8 mouse cellular contexts compared by ENCODE assay signal in the genomic region with DNA sequence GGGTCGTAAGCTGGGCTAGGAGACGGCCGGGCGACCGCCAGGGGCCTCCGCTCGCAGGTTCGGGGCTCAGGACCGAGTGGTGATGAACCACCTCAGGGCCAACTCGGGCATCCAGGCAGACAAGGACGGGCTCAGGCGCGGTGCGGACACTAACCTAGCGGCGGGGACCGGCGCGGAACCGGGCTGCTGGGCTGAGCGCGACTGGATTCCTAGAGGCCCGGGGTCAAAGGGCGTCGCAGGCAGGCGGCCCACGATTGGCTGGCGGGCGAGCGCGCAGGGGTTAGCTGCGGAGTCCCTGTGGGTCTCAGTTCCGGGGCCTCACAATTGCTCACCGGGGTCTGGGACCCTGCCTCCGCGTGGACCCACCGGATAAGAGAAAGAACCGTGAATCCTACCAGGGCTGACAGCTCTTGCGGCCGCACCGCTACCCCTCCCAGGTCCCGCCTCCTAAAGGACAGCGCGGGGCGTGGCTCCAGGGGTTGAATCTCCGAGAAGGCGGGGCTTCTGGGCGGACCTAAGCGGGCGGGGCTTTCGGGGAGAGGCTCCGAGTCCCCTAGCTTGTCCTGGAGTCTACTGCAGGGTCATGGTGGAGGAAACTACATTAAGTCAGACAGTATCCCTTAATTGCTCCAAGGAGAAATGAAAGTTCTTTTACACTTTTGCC. TPM values are rescaled to one million over a fixed set of nuclear protein-coding genes. Genes with fewer than 3 reads are reported as not detected.
A peak's percentile ranks its signal among the peaks of the same experiment; 100 is the strongest.
DNase-seq lines count a peak whose midpoint lies in the region; ATAC-seq lines count a peak whose summit lies in the region.

Manea (minus strand) TSS at position 449 of the 664 bp plus-strand sequence.

- H3K36me3 ChIP-seq in forebrain, embryonic 14.5 days (ENCODE audit: control insufficient read depth, insufficient read depth, low read length): no peaks in the 10 kb centered on the region
- H3K36me3 ChIP-seq in neural tube, embryonic 15.5 days: no peaks in the 10 kb centered on the region

- peak within 1 kb of the TSS; percentile 77 for H3K4me3 ChIP-seq in forebrain, embryonic 14.5 days (ENCODE audit: low read depth, low read length)
- H3K4me3 ChIP-seq in neural tube, embryonic 15.5 days (replicated peaks): peak within 1 kb of the TSS; percentile 59

- peak within 1 kb of the TSS; percentile 95 for H3K9ac ChIP-seq in forebrain, embryonic 14.5 days (ENCODE audit: low read length)
- H3K9ac ChIP-seq in neural tube, embryonic 15.5 days (replicated peaks): peak within 1 kb of the TSS; percentile 79

- peak within 1 kb of the TSS; percentile 71 for H3K27ac ChIP-seq in forebrain, embryonic 14.5 days (ENCODE audit: low read depth, low read length)
- peak within 1 kb of the TSS; percentile 82 for H3K27ac ChIP-seq in neural tube, embryonic 15.5 days (replicated peaks)

- peak; percentile 98 for ATAC-seq in forebrain, embryonic 14.5 days
- peak; percentile 98 for ATAC-seq in neural tube, embryonic 15.5 days (ENCODE audit: low FRiP score)

- no peaks in the 10 kb centered on the region for H3K9me3 ChIP-seq in forebrain, embryonic 14.5 days (replicated peaks; ENCODE audit: control insufficient read depth, low read length)
- no peaks in the 10 kb centered on the region for H3K9me3 ChIP-seq in neural tube, embryonic 15.5 days (replicated peaks)

- 1% methylated on average over 51 of the region's 52 CpGs for WGBS in forebrain, embryonic 14.5 days
- WGBS in neural tube, embryonic 15.5 days: under 1% methylated on average over 52 of the region's 52 CpGs

- intact Hi-C loops in heart, postnatal 14 days (cut with DNase I): no loop called here

- H3K27me3 ChIP-seq in forebrain, embryonic 14.5 days (replicated peaks; ENCODE audit: control insufficient read depth, insufficient read depth, low read length): no peaks in the 10 kb centered on the region
- H3K27me3 ChIP-seq in neural tube, embryonic 15.5 days (replicated peaks): no peaks in the 10 kb centered on the region

- peak; percentile 91 for DNase-seq in ES-CJ7 (ENCODE audit: low read depth, low spot score)
- peak; percentile 88 for DNase-seq in cerebellum, adult 11 months
- DNase-seq in forebrain, embryonic 14.5 days (ENCODE audit: low spot score): peak; percentile 94
- DNase-seq in heart, postnatal 14 days: peak; percentile 94 to 97
- DNase-seq in layer of hippocampus, adult 11-12 months (ENCODE audit: low spot score): peak; percentile 90
- peak; percentile 94 to 96 for DNase-seq in lung, adult 18-20 months
- peak; percentile 91 for DNase-seq in testis, postnatal 14 days (ENCODE audit: low spot score)

- H3K4me1 ChIP-seq in forebrain, embryonic 14.5 days (ENCODE audit: control insufficient read depth, insufficient read depth, low read length): peaks cover 6% of the 10 kb centered on the region; the same call in 1 of the 2 replicates
- peaks cover 7% of the 10 kb centered on the region for H3K4me1 ChIP-seq in neural tube, embryonic 15.5 days

- H3K4me2 ChIP-seq in forebrain, embryonic 14.5 days (ENCODE audit: low read length): peak within 1 kb of the TSS; percentile 56
- H3K4me2 ChIP-seq in neural tube, embryonic 15.5 days: peak within 1 kb of the TSS; percentile 62

RNA-seq across cellular contexts. Expression of gene Manea, which starts in this region (rescaled TPM):
- polyA plus RNA-seq in forebrain, embryonic 14.5 days (2014; fragmentation: Nextera tagmentation; extraction: Ambion mirVana): 14.9 and 16.1 TPM in 2 replicates
- 10 to 100 TPM; 16.7 to 19.6 TPM for total RNA-seq in heart, postnatal 14 days (2021)
- polyA plus RNA-seq in neural tube, embryonic 15.5 days (2015; fragmentation: Nextera tagmentation; extraction: Ambion mirVana): 14.5 and 15.0 TPM in 2 replicates

Comparison
In these comparisons a context has a peak if more than half of its experiments do, and no peak if none do; other contexts are left out.
1. Peak in every context shown above with its lines: DNase-seq, ATAC-seq, H3K4me3 ChIP-seq and H3K27ac ChIP-seq.